Mouse (Mus musculus) testis, adult 2 months (tissue): Measurements from ENCODE around the gene Hephl1. TPM values are rescaled to one million over a fixed set of nuclear protein-coding genes. Genes with fewer than 3 reads are reported as not detected.

Experiments used
- H3K27ac ChIP-seq: fragments of 200-500 bp; 2 replicates; pipeline ENCODE4 v1.5.1; 2012; ENCODE audit warnings: low read depth, low read length; ENCODE audit not compliant: control insufficient read depth, insufficient read depth
- H3K27me3 ChIP-seq: fragments of 200-500 bp; 2 replicates; pipeline ENCODE4 v1.6.1; 2012; ENCODE audit warnings: mild to moderate bottlenecking, low read length, moderate library complexity; ENCODE audit not compliant: control insufficient read depth, insufficient read depth
- H3K36me3 ChIP-seq: fragments of 200-500 bp; 2 replicates; pipeline ENCODE4 v1.6.1; 2012; ENCODE audit warnings: mild to moderate bottlenecking, low read length; ENCODE audit not compliant: control insufficient read depth, insufficient read depth
- H3K4me1 ChIP-seq: fragments of 200-500 bp; 2 replicates; pipeline ENCODE4 v1.6.1; 2012; ENCODE audit warnings: low read length; ENCODE audit not compliant: control insufficient read depth, insufficient read depth
- H3K4me3 ChIP-seq: fragments of 200-500 bp; 2 replicates; pipeline ENCODE4 v1.5.1; 2012; ENCODE audit warnings: low read depth, mild to moderate bottlenecking, low read length, moderate library complexity, mixed read lengths; ENCODE audit not compliant: control insufficient read depth
- CTCF ChIP-seq: fragments of 200-500 bp; IDR thresholded peaks from 2 replicates; pipeline ENCODE4 v1.5.1; 2012; ENCODE audit warnings: low read depth, mild to moderate bottlenecking, inconsistent platforms, low read length, moderate library complexity; ENCODE audit not compliant: control insufficient read depth, insufficient read depth, insufficient replicate concordance
- POLR2A ChIP-seq: fragments of 200-500 bp; IDR thresholded peaks from 2 replicates; pipeline ENCODE4 v1.6.1; 2012; ENCODE audit warnings: low read depth, mild to moderate bottlenecking, inconsistent platforms, low read length, moderate library complexity; ENCODE audit not compliant: control insufficient read depth
- polyA plus RNA-seq: library from polyadenylated mRNA; depleted of rRNA; stranded (reverse); fragments of >200 nt; gene quantifications from 2 replicates; pipeline ENCODE4 v1.2.3, GENCODE M21; 2012

Gene Hephl1
- polyA plus RNA-seq, 1 experiment = 0.16 TPM

DNA sequence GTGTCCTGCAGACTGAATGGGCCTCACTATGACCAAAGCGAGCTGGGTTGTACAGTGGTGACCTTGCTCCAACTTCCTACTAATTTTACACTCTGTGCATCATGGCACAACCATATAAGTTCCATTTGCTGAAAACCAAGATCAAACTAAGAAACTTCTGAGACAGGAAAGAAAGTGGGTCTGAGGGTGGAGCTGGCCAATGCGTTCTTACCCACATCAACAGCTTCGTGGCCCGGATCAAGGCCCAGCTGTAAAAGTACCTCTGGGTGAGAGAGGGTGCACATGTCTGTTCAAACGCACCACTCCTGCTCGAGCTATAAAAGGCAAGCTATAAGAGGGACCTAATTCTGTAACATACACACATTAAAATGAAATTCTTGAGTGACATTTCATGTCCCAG, 51.9 kb downstream of the Hephl1 start:
- TF ChIP-seq CTCF (no peak), POLR2A (no peak)
- H3K4me1 ChIP-seq = 0 out of 2 replicates have a peak, but pooled peaks cover 2% of the 10 kb centered on the region
- H3K27ac ChIP-seq = no peak overlapping the region
- H3K4me3 ChIP-seq = no peak overlapping the region
- no peaks in the 10 kb centered on the region for H3K27me3 ChIP-seq
- no peaks in the 10 kb centered on the region for H3K36me3 ChIP-seq

- Histone ChIP-seq H3K36me3 (no peaks in the 10 kb centered on the region), H3K27ac (no peak overlapping the region)
- TF ChIP-seq POLR2A = no peak
- TF ChIP-seq CTCF = no peak
Observed at GRCm38 (mm10) chr9:15045740-15046139, 66.2 kb downstream of the Hephl1 start.

GRCm38 (mm10) chr9:15045084-15045669, 66.7 kb downstream of the Hephl1 start, which contains the start of gene Panx1:
Panx1 (minus strand) TSS chr9:15045478.
- Histone ChIP-seq H3K27me3 (no peaks in the 10 kb centered on the region), H3K4me3 (peak within 1 kb of the TSS; percentile 73), H3K4me1 (peaks cover 10% of the 10 kb centered on the region), H3K36me3 (no peaks in the 10 kb centered on the region), H3K27ac (no peak within 1 kb of the TSS)
- no peak for TF ChIP-seq POLR2A
- TF ChIP-seq CTCF = no peak

More at GRCm38 (mm10) chr9:15045740-15046139, 66.2 kb downstream of the Hephl1 start:
- Histone ChIP-seq H3K27me3 (no peaks in the 10 kb centered on the region), H3K4me3 (peak overlapping the region; percentile 73), H3K4me1 (peaks cover 10% of the 10 kb centered on the region)

- H3K27me3 ChIP-seq = no peaks in the 10 kb centered on the region
- H3K36me3 ChIP-seq = no peaks in the 10 kb centered on the region
- TF ChIP-seq CTCF (no peak), POLR2A (no peak)
- no peak overlapping the region for H3K27ac ChIP-seq
- H3K4me1 ChIP-seq = peaks cover 10% of the 10 kb centered on the region
- H3K4me3 ChIP-seq = peak overlapping the region; percentile 73
Observed at GRCm38 (mm10) chr9:15044391-15045083, 67.4 kb downstream of the Hephl1 start.

DNA sequence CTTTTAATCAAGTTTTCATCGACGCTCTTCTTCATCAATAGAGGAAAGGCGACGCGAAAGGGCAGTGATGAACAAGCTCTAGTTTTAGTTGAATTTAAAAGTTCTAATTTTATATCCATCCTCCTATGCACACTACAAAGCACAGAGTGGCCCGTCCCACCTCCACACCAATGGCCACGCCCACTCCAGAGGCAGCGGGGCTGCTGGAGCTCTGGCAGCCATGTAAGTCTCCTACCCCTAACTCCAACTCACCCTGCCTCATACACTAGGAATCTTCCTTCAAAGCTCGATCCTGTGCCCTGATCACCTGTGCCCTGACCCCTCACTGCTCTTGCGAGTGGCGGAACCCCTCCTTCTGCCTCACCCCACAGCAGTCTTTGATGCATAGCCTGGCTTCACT, 70.4 kb downstream of the Hephl1 start:
- no peaks in the 10 kb centered on the region for H3K36me3 ChIP-seq
- H3K27me3 ChIP-seq = no peaks in the 10 kb centered on the region
- no peak for TF ChIP-seq POLR2A
- no peak for TF ChIP-seq CTCF
- no peak overlapping the region for H3K27ac ChIP-seq
- H3K4me3 ChIP-seq = no peak overlapping the region
- H3K4me1 ChIP-seq = peaks cover 10% of the 10 kb centered on the region

DNA sequence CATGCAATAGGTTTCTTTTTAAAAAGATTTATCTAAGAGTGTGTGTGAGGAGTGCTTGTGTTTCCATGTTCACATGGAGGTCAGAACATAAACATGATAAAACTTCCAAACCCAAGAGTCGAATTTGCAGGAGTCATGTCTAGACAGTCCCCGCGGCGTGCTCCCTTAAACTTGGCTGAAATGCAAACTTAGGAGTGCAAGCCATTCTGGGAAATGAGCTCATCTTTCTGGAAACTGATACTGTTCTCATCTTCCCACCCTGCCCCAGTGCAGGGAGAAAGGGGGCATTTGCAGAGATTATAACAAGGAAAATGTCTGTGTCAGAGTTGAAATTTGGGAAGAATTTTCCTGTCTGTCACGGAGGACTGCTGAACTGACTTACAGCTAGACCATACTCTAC, 72.1 kb downstream of the Hephl1 start:
- Histone ChIP-seq H3K4me3 (no peak overlapping the region), H3K36me3 (no peaks in the 10 kb centered on the region), H3K4me1 (peaks cover 3% of the 10 kb centered on the region; the same call in 1 of the 2 replicates), H3K27me3 (no peaks in the 10 kb centered on the region), H3K27ac (no peak overlapping the region)
- TF ChIP-seq CTCF (no peak), POLR2A (no peak)

DNA sequence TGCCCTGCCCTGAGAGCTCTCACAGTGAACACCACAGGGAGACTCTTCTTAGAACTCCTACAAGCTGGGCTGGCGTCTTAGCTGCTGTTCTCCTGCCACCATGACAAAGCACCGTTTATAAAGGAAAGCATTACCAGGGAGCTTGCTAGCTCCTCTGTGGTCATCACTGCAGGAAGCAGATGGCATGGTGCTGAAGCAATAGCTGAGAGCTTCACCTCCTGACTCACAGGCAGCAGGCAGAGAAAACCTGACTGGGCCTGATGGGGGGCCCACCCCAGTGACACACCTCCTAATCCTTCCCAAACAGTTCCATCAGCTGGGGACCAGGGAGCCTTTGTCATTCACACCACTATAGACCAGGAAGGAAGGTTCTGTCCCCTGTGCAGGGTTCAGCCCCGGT, 74.2 kb downstream of the Hephl1 start:
- H3K4me1 ChIP-seq = no peaks in the 10 kb centered on the region

More for the DNA sequence above, 74.2 kb downstream of the Hephl1 start:
- H3K36me3 ChIP-seq = no peaks in the 10 kb centered on the region
- no peak overlapping the region for H3K27ac ChIP-seq
- H3K27me3 ChIP-seq = no peaks in the 10 kb centered on the region
- no peak for TF ChIP-seq POLR2A
- TF ChIP-seq CTCF = no peak
- no peak overlapping the region for H3K4me3 ChIP-seq
